Mouse (Mus musculus): ENCODE measurements at regions not wholly inside any gene's neighbourhood (a gene's known extent, or its start where the extent isn't known, plus 50 kb on each side); places are given as distances from the start of the nearest gene placed in this dataset.

DNA sequence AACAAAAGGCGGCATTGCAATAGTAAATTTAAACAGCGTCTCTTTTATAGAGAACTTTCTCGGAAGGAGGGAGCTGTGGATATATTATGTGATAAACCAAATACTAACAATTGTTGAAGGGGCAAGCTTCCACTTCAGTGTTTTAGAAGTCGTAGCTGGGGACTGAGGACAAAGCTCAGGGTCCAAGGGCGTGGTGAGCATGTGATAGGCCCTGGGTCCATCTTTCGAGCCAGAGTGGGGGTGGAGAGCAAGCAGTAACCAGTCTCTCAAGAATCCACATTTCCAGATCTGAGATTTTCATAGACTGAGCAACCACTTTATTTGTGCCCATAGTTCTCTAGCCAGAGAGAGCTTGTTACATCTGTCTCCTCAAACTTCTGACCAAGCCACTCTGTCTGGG lies 356.1 kb downstream of the Fgf9 start:
- Histone ChIP-seq H3K9me3 (replicated peaks; ENCODE audit: control insufficient read depth, low read length, poor library complexity, severe bottlenecking) (no peaks in the 10 kb centered on the region), H3K27me3 (ENCODE audit: control insufficient read depth, insufficient read depth, low read depth, low read length) (no peaks in the 10 kb centered on the region), H3K9ac (ENCODE audit: low read depth, low read length) (no peak overlapping the region), H3K27ac (ENCODE audit: low read length) (no peak overlapping the region), H3K4me2 (ENCODE audit: low read length) (no peak overlapping the region), H3K4me1 (ENCODE audit: control insufficient read depth, insufficient read depth, low read length) (no peaks in the 10 kb centered on the region), H3K4me3 (ENCODE audit: low read depth, low read length) (no peak overlapping the region), H3K36me3 (ENCODE audit: control insufficient read depth, insufficient read depth, low read length) (no peaks in the 10 kb centered on the region)
- 79% methylated on average over 6 of the region's 6 CpGs for WGBS
- no peak for ATAC-seq

GRCm38 (mm10) chr14:58421904-58422303 lies 351.6 kb downstream of the Fgf9 start:
- Histone ChIP-seq H3K36me3 (ENCODE audit: control insufficient read depth, insufficient read depth, low read length) (no peaks in the 10 kb centered on the region), H3K27ac (ENCODE audit: low read length) (no peak overlapping the region), H3K4me3 (ENCODE audit: low read depth, low read length) (no peak overlapping the region), H3K4me1 (ENCODE audit: control insufficient read depth, insufficient read depth, low read length) (no peaks in the 10 kb centered on the region), H3K27me3 (ENCODE audit: control insufficient read depth, insufficient read depth, low read depth, low read length) (no peaks in the 10 kb centered on the region), H3K4me2 (ENCODE audit: low read length) (no peak overlapping the region), H3K9ac (ENCODE audit: low read depth, low read length) (no peak overlapping the region), H3K9me3 (replicated peaks; ENCODE audit: control insufficient read depth, low read length, poor library complexity, severe bottlenecking) (no peaks in the 10 kb centered on the region)
- WGBS, result 68% methylated on average over 5 of the region's 5 CpGs
- ATAC-seq, result no peak

GRCm38 (mm10) chr14:58417545-58417944 lies 347.2 kb downstream of the Fgf9 start:
- no peaks in the 10 kb centered on the region for H3K9me3 ChIP-seq (replicated peaks; ENCODE audit: control insufficient read depth, low read length, poor library complexity, severe bottlenecking)
- WGBS, result 32% methylated on average over 1 of the region's 1 CpGs
- no peaks in the 10 kb centered on the region for H3K4me1 ChIP-seq (ENCODE audit: control insufficient read depth, insufficient read depth, low read length)
- H3K9ac ChIP-seq (ENCODE audit: low read depth, low read length), result no peak overlapping the region
- no peak for ATAC-seq
- H3K4me3 ChIP-seq (ENCODE audit: low read depth, low read length), result no peak overlapping the region
- no peak overlapping the region for H3K4me2 ChIP-seq (ENCODE audit: low read length)
- H3K27me3 ChIP-seq (ENCODE audit: control insufficient read depth, insufficient read depth, low read depth, low read length), result no peaks in the 10 kb centered on the region
- no peak overlapping the region for H3K27ac ChIP-seq (ENCODE audit: low read length)
- H3K36me3 ChIP-seq (ENCODE audit: control insufficient read depth, insufficient read depth, low read length), result no peaks in the 10 kb centered on the region

DNA sequence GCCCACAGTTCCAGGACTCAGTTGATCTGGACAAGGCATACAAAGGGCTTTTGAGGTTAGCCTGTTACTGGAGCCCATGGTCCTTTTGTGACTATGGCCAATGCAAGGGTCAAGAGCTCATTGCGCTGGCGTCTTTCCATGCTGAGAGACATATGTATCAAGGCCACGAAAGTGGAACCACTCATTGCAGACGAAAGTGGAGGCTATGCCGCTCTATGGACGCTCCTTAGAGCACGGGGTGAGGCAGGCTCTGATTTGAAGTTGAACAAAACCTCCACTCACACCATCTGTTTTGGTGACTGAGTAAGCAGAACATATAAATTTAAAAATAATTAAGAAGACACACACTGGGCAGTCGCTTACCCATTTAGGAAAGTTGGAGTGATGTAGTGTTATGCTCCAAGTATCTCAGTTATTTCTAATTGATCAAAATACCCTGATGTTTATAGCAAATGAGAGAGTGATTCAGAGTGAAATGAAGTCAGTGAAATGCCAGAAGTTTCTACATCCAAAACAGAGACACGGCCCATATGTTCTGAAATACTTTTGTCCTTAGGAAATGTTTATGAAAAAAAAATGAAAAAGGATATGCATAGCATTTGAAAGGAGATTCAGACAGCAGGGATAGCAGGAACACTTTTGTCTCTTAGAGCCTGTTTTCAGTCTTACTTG lies 321.8 kb downstream of the Fgf9 start:
- Histone ChIP-seq H3K9me3 (replicated peaks; ENCODE audit: control insufficient read depth, low read length, poor library complexity, severe bottlenecking) (no peaks in the 10 kb centered on the region), H3K4me2 (ENCODE audit: low read length) (no peak overlapping the region), H3K9ac (ENCODE audit: low read depth, low read length) (no peak overlapping the region), H3K27me3 (ENCODE audit: control insufficient read depth, insufficient read depth, low read depth, low read length) (no peaks in the 10 kb centered on the region), H3K4me1 (ENCODE audit: control insufficient read depth, insufficient read depth, low read length) (no peaks in the 10 kb centered on the region; the same call in 1 of the 2 replicates), H3K36me3 (ENCODE audit: control insufficient read depth, insufficient read depth, low read length) (no peaks in the 10 kb centered on the region), H3K4me3 (ENCODE audit: low read depth, low read length) (no peak overlapping the region), H3K27ac (ENCODE audit: low read length) (no peak overlapping the region)
- no peak for ATAC-seq
- 89% methylated on average over 9 of the region's 9 CpGs for WGBS

DNA sequence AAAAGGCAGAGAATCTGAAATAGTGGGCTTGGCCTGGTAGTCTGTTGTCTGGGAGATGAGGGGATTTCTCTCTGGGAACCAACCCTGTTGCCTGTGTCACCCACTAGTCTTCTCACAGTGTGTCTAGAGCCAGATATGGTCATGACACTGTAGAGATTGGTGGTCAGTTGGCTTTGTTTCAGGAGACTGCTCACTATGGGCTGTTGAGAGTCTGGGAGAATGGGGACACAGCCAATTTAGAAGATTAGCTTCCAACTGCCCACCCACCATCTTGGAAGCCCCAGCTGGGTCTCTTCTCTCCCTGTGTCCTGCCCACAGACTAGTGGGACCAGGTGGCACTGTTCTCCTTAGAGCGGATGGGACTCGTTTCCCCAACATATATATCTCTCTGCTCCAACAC lies 320.4 kb downstream of the Fgf9 start:
- no peaks in the 10 kb centered on the region; the same call in 1 of the 2 replicates for H3K4me1 ChIP-seq (ENCODE audit: control insufficient read depth, insufficient read depth, low read length)
- H3K4me2 ChIP-seq (ENCODE audit: low read length), result no peak overlapping the region
- H3K4me3 ChIP-seq (ENCODE audit: low read depth, low read length), result no peak overlapping the region
- no peaks in the 10 kb centered on the region for H3K9me3 ChIP-seq (replicated peaks; ENCODE audit: control insufficient read depth, low read length, poor library complexity, severe bottlenecking)
- H3K27me3 ChIP-seq (ENCODE audit: control insufficient read depth, insufficient read depth, low read depth, low read length), result no peaks in the 10 kb centered on the region
- no peak overlapping the region for H3K9ac ChIP-seq (ENCODE audit: low read depth, low read length)
- H3K36me3 ChIP-seq (ENCODE audit: control insufficient read depth, insufficient read depth, low read length), result no peaks in the 10 kb centered on the region
- H3K27ac ChIP-seq (ENCODE audit: low read length), result no peak overlapping the region
- no peak for ATAC-seq
- 95% methylated on average over 2 of the region's 2 CpGs for WGBS

- Histone ChIP-seq H3K36me3 (ENCODE audit: control insufficient read depth, insufficient read depth, low read length) (no peaks in the 10 kb centered on the region), H3K4me1 (ENCODE audit: control insufficient read depth, insufficient read depth, low read length) (no peaks in the 10 kb centered on the region; the same call in 1 of the 2 replicates), H3K4me2 (ENCODE audit: low read length) (no peak overlapping the region), H3K4me3 (ENCODE audit: low read depth, low read length) (no peak overlapping the region), H3K27me3 (ENCODE audit: control insufficient read depth, insufficient read depth, low read depth, low read length) (no peaks in the 10 kb centered on the region), H3K9ac (ENCODE audit: low read depth, low read length) (no peak overlapping the region), H3K9me3 (replicated peaks; ENCODE audit: control insufficient read depth, low read length, poor library complexity, severe bottlenecking) (no peaks in the 10 kb centered on the region), H3K27ac (ENCODE audit: low read length) (no peak overlapping the region)
- WGBS, result 72% methylated on average over 9 of the region's 9 CpGs
- ATAC-seq, result no peak
Observed at GRCm38 (mm10) chr14:58387348-58388000, 317.1 kb downstream of the Fgf9 start.

- no peak overlapping the region for H3K9ac ChIP-seq (ENCODE audit: low read depth, low read length)
- H3K36me3 ChIP-seq (ENCODE audit: control insufficient read depth, insufficient read depth, low read length), result no peaks in the 10 kb centered on the region
- no peak overlapping the region for H3K27ac ChIP-seq (ENCODE audit: low read length)
- no peak overlapping the region for H3K4me2 ChIP-seq (ENCODE audit: low read length)
- ATAC-seq, result no peak
- no peak overlapping the region for H3K4me3 ChIP-seq (ENCODE audit: low read depth, low read length)
- H3K9me3 ChIP-seq (replicated peaks; ENCODE audit: control insufficient read depth, low read length, poor library complexity, severe bottlenecking), result peaks cover 2% of the 10 kb centered on the region; the same call in 1 of the 2 replicates
- no peaks in the 10 kb centered on the region for H3K27me3 ChIP-seq (ENCODE audit: control insufficient read depth, insufficient read depth, low read depth, low read length)
- no peaks in the 10 kb centered on the region for H3K4me1 ChIP-seq (ENCODE audit: control insufficient read depth, insufficient read depth, low read length)
Observed at GRCm38 (mm10) chr14:58375056-58375455, 304.7 kb downstream of the Fgf9 start.

DNA sequence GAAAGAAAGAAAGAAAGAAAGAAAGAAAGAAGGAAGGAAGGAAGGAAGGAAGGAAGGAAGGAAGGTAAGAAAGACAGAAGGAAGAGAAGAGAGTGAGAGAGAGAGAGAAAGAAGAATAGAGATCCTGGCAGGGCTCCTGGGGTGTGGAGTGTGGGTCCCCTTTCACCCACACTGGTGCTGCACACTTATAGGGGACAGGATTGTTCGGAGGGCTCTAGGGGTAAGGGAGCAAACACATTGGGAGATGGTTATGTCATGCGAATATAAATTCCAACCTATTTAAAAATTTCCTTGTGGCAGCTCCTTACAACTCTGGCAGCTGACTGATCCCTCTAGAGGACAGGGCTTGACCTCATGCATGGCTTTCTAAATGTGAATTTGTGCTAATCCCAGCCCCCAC lies 286.5 kb downstream of the Fgf9 start:
- ATAC-seq, result no peak
- no peak overlapping the region for H3K27ac ChIP-seq (ENCODE audit: low read length)
- H3K4me1 ChIP-seq (ENCODE audit: control insufficient read depth, insufficient read depth, low read length), result no peaks in the 10 kb centered on the region
- WGBS, result 70% methylated on average over 2 of the region's 2 CpGs
- H3K36me3 ChIP-seq (ENCODE audit: control insufficient read depth, insufficient read depth, low read length), result no peaks in the 10 kb centered on the region
- H3K27me3 ChIP-seq (ENCODE audit: control insufficient read depth, insufficient read depth, low read depth, low read length), result no peaks in the 10 kb centered on the region
- H3K4me2 ChIP-seq (ENCODE audit: low read length), result no peak overlapping the region
- H3K9me3 ChIP-seq (replicated peaks; ENCODE audit: control insufficient read depth, low read length, poor library complexity, severe bottlenecking), result no peaks in the 10 kb centered on the region
- H3K9ac ChIP-seq (ENCODE audit: low read depth, low read length), result no peak overlapping the region
- H3K4me3 ChIP-seq (ENCODE audit: low read depth, low read length), result no peak overlapping the region

- no peak for ATAC-seq
- Histone ChIP-seq H3K4me3 (ENCODE audit: low read depth, low read length) (no peak overlapping the region), H3K4me1 (ENCODE audit: control insufficient read depth, insufficient read depth, low read length) (no peaks in the 10 kb centered on the region), H3K9me3 (replicated peaks; ENCODE audit: control insufficient read depth, low read length, poor library complexity, severe bottlenecking) (no peaks in the 10 kb centered on the region), H3K27me3 (ENCODE audit: control insufficient read depth, insufficient read depth, low read depth, low read length) (no peaks in the 10 kb centered on the region), H3K27ac (ENCODE audit: low read length) (no peak overlapping the region), H3K36me3 (ENCODE audit: control insufficient read depth, insufficient read depth, low read length) (no peaks in the 10 kb centered on the region), H3K4me2 (ENCODE audit: low read length) (no peak overlapping the region), H3K9ac (ENCODE audit: low read depth, low read length) (no peak overlapping the region)
Observed at GRCm38 (mm10) chr14:58352986-58353385, 282.6 kb downstream of the Fgf9 start.
